ENCODE assay signal across 17 mouse cellular contexts in the genomic region with DNA sequence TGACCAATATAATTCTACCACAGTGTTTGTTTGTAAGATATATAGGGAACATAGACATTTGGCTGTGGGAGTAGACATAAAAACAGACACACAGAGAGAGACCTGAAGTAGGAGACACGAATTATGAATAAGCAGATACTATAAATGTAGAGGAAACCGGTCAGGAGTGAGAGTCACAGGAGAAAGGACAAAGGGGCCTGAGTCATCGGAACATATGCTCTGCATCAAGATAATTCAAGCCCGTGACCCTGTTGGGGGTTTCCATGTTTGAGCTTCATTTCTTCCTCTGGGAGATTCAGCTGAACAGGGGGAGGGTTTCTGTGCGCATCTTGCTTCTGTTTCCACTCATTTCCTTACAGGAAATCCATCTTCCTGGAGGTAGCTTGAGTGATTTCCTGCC.
DNase-seq lines count a peak whose midpoint lies in the region; TF ChIP-seq lines count a peak whose summit lies in the region.
"Had no signal": no experiment of that assay in that cellular context is flagged by ENCODE, and none has a peak within 500 bp of the region (broad histone marks: within the 10 kb centered on the region; RNA-seq: fewer than 3 reads in every experiment).

No protein-coding gene starts in this region.

- 41% methylated on average over 5 of the region's 5 CpGs for WGBS in kidney, adult 2 months

- H3K27me3 ChIP-seq in kidney, adult 2 months (replicated peaks; ENCODE audit: control insufficient read depth, insufficient read depth, low read length), result no peaks in the 10 kb centered on the region

- H3K27ac ChIP-seq in kidney, adult 2 months (ENCODE audit: insufficient read depth, low read depth, low read length), result no peak overlapping the region
- H3K27ac ChIP-seq: liver, embryonic 14.5 days had no signal

- no peak for TF ChIP-seq POLR2A in kidney, adult 2 months (IDR thresholded peaks at IDR 0.05; ENCODE audit: low read depth, low read length)

- no peaks in the 10 kb centered on the region for H3K4me1 ChIP-seq in kidney, adult 2 months (ENCODE audit: control insufficient read depth, insufficient read depth, low read length)

- H3K36me3 ChIP-seq in kidney, adult 2 months (ENCODE audit: control insufficient read depth, insufficient read depth, low read length), result no peaks in the 10 kb centered on the region
- H3K36me3 ChIP-seq: G1E had no signal

- H3K4me3 ChIP-seq in kidney, adult 2 months (ENCODE audit: insufficient read depth, low read depth, low read length), result no peak overlapping the region
- H3K4me3 ChIP-seq: myocyte had no signal

- DNase-seq in cerebellum, postnatal 36 days, result peak; percentile 4 to 9
- no peak for DNase-seq in cerebellum, adult 11-12 months
- DNase-seq in kidney, postnatal 10 days, result peak; percentile 36
- DNase-seq in kidney, adult 2 months, result no peak
- DNase-seq in right cerebral cortex, postnatal 25 days, result peak; percentile 6
- no peak for DNase-seq in right cerebral cortex, postnatal 4 days
- no peak for DNase-seq in urinary bladder, adult 18-20 months (ENCODE audit: low spot score in 2 of 2)
- no peak for DNase-seq in spleen, adult 12 weeks (ENCODE audit: low spot score)
- DNase-seq: adrenal gland, adult 8-10 months; forebrain, postnatal 0 days; gastrocnemius, postnatal 14 days; layer of hippocampus, postnatal 36 days; lung, postnatal 14 days; retina, postnatal 1 day had no signal

- TF ChIP-seq CTCF in kidney, adult 2 months (conservative IDR thresholded peaks at IDR 0.05; ENCODE audit: insufficient read depth, insufficient read length, low read depth, low read length), result no peak

Comparison
In these comparisons a context has a peak if more than half of its experiments do, and no peak if none do; other contexts are left out.
1. DNase-seq: peak in cerebellum, postnatal 36 days (2 of 2), kidney, postnatal 10 days (single experiment) and right cerebral cortex, postnatal 25 days (single experiment); none in cerebellum, adult 11-12 months (single experiment), kidney, adult 2 months (single experiment), right cerebral cortex, postnatal 4 days (single experiment), urinary bladder, adult 18-20 months (0 of 2) and spleen, adult 12 weeks (single experiment).